Mouse (Mus musculus): Measurements from ENCODE around the gene Epas1.

- TF ChIP-seq CTCF (IDR thresholded peaks at IDR 0.05; ENCODE audit: low read depth, low read length) (no peak), POLR2A (IDR thresholded peaks at IDR 0.05; ENCODE audit: insufficient read depth, low read length) (no peak), EP300 (IDR thresholded peaks at IDR 0.05; ENCODE audit: insufficient read depth, low read depth, low read length) (no peak)
Measured at GRCm38 (mm10) chr17:86851782-86852181, 98.3 kb downstream of the Epas1 start.

Measured in ES-Bruce4 (cell line).